Mouse (Mus musculus) heart, embryonic 10.5 days (tissue): Measurements from ENCODE around the gene Babam2. TPM values are rescaled to one million over a fixed set of nuclear protein-coding genes. Genes with fewer than 3 reads are reported as not detected.

Source experiments
- DNase-seq: peaks from one replicate; pipeline ENCODE4 v3.0.0-alpha.2; 2017; ENCODE audit warnings: low spot score
- H3K27ac ChIP-seq: fragments of 300-500 bp; sonication (generic); 2 replicates; pipeline ENCODE4 v1.5.1; 2016; ENCODE audit warnings: mild to moderate bottlenecking
- H3K27me3 ChIP-seq: fragments of 300-500 bp; sonication (generic); 2 replicates; pipeline ENCODE4 v1.6.1; 2016; ENCODE audit warnings: mild to moderate bottlenecking; ENCODE audit not compliant: poor library complexity, insufficient read depth, severe bottlenecking
- H3K36me3 ChIP-seq: fragments of 300-500 bp; sonication (generic); 2 replicates; pipeline ENCODE4 v1.6.1; 2016; ENCODE audit warnings: mild to moderate bottlenecking, moderate library complexity
- H3K4me1 ChIP-seq: fragments of 300-500 bp; sonication (generic); 2 replicates; pipeline ENCODE4 v1.6.1; 2016; ENCODE audit warnings: mild to moderate bottlenecking
- H3K4me3 ChIP-seq: fragments of 300-500 bp; sonication (generic); 2 replicates; pipeline ENCODE4 v1.5.1; 2016; ENCODE audit warnings: mild to moderate bottlenecking, moderate library complexity
- H3K9me3 ChIP-seq: fragments of 300-500 bp; sonication (generic); 2 replicates; pipeline ENCODE4 v1.6.1; 2016; ENCODE audit warnings: mild to moderate bottlenecking, moderate library complexity
- WGBS: fragments of 180-500 bp; shearing (Covaris S2); methylation state at CpG from one replicate; pipeline ENCODE4 v1.1.7; 2016; 5-methylcytosine and 5-hydroxymethylcytosine counted together
- polyA plus RNA-seq: library from polyadenylated mRNA; unstranded; fragments of >200 nt; fragmentation: Nextera tagmentation; extraction: Ambion mirVana; gene quantifications from 2 replicates; pipeline ENCODE4 v1.2.1, GENCODE M21; 2016

Gene Babam2
- polyA plus RNA-seq, 1 experiment from 2014 or later: 43.6 TPM

- Histone ChIP-seq H3K36me3 (no peaks in the 10 kb centered on the region), H3K27me3 (no peaks in the 10 kb centered on the region), H3K9me3 (no peaks in the 10 kb centered on the region), H3K4me1 (no peaks in the 10 kb centered on the region), H3K4me3 (no peak overlapping the region), H3K27ac (no peak overlapping the region)
- 86% methylated on average over 4 of the region's 4 CpGs for WGBS
- DNase-seq: no peak
Measured at GRCm38 (mm10) chr5:31884962-31885361, 187.5 kb downstream of the Babam2 start.

GRCm38 (mm10) chr5:31887590-31887989 lies 190.1 kb downstream of the Babam2 start:
- H3K4me1 ChIP-seq: no peaks in the 10 kb centered on the region
- H3K9me3 ChIP-seq: no peaks in the 10 kb centered on the region
- no peaks in the 10 kb centered on the region for H3K36me3 ChIP-seq
- DNase-seq: no peak
- H3K27me3 ChIP-seq: no peaks in the 10 kb centered on the region
- WGBS: 76% methylated on average over 5 of the region's 5 CpGs
- no peak overlapping the region for H3K4me3 ChIP-seq
- H3K27ac ChIP-seq: no peak overlapping the region

- no peaks in the 10 kb centered on the region for H3K27me3 ChIP-seq
- DNase-seq: no peak
- no peak overlapping the region for H3K27ac ChIP-seq
- H3K9me3 ChIP-seq: no peaks in the 10 kb centered on the region
- H3K36me3 ChIP-seq: no peaks in the 10 kb centered on the region
- H3K4me1 ChIP-seq: no peaks in the 10 kb centered on the region
- no peak overlapping the region for H3K4me3 ChIP-seq
- WGBS: 90% methylated on average over 3 of the region's 3 CpGs
Measured at GRCm38 (mm10) chr5:31888341-31888740, 190.9 kb downstream of the Babam2 start.

- 87% methylated on average over 4 of the region's 4 CpGs for WGBS
- no peaks in the 10 kb centered on the region for H3K27me3 ChIP-seq
- no peaks in the 10 kb centered on the region for H3K4me1 ChIP-seq
- no peak overlapping the region for H3K4me3 ChIP-seq
- no peak overlapping the region for H3K27ac ChIP-seq
- no peaks in the 10 kb centered on the region for H3K9me3 ChIP-seq
- no peaks in the 10 kb centered on the region for H3K36me3 ChIP-seq
- no peak for DNase-seq
Measured at GRCm38 (mm10) chr5:31892631-31893030, 195.1 kb downstream of the Babam2 start.

- no peaks in the 10 kb centered on the region for H3K36me3 ChIP-seq
- no peak overlapping the region for H3K4me3 ChIP-seq
- WGBS: 86% methylated on average over 3 of the region's 3 CpGs
- H3K27me3 ChIP-seq: no peaks in the 10 kb centered on the region
- H3K9me3 ChIP-seq: no peaks in the 10 kb centered on the region
- H3K4me1 ChIP-seq: no peaks in the 10 kb centered on the region
- H3K27ac ChIP-seq: no peak overlapping the region
- no peak for DNase-seq
Measured at GRCm38 (mm10) chr5:31899901-31900300, 202.4 kb downstream of the Babam2 start.

- H3K27ac ChIP-seq: no peak overlapping the region
- H3K4me3 ChIP-seq: no peak overlapping the region
- DNase-seq: no peak
- H3K36me3 ChIP-seq: no peaks in the 10 kb centered on the region
- H3K4me1 ChIP-seq: peaks cover 8% of the 10 kb centered on the region; the same call in 1 of the 2 replicates
- H3K27me3 ChIP-seq: no peaks in the 10 kb centered on the region
- H3K9me3 ChIP-seq: no peaks in the 10 kb centered on the region
- WGBS: 80% methylated on average over 2 of the region's 2 CpGs
Measured at GRCm38 (mm10) chr5:31902144-31902543, 204.7 kb downstream of the Babam2 start.

GRCm38 (mm10) chr5:31902891-31903290 lies 205.4 kb downstream of the Babam2 start:
- Histone ChIP-seq H3K27ac (no peak overlapping the region), H3K36me3 (no peaks in the 10 kb centered on the region), H3K27me3 (no peaks in the 10 kb centered on the region), H3K4me1 (peaks cover 8% of the 10 kb centered on the region; the same call in 1 of the 2 replicates), H3K4me3 (no peak overlapping the region), H3K9me3 (no peaks in the 10 kb centered on the region)
- DNase-seq: no peak
- 82% methylated on average over 5 of the region's 5 CpGs for WGBS

GRCm38 (mm10) chr5:31904968-31905683 lies 207.6 kb downstream of the Babam2 start:
- 71% methylated on average over 6 of the region's 6 CpGs for WGBS
- H3K4me3 ChIP-seq: no peak overlapping the region
- DNase-seq: no peak
- H3K27ac ChIP-seq: 0 out of 2 replicates have a peak overlapping the region, but pooled peaks have one; percentile 36
- H3K9me3 ChIP-seq: no peaks in the 10 kb centered on the region
- peaks cover 8% of the 10 kb centered on the region; the same call in 1 of the 2 replicates for H3K4me1 ChIP-seq
- H3K27me3 ChIP-seq: no peaks in the 10 kb centered on the region
- no peaks in the 10 kb centered on the region for H3K36me3 ChIP-seq

- peaks cover 8% of the 10 kb centered on the region; the same call in 1 of the 2 replicates for H3K4me1 ChIP-seq
- no peaks in the 10 kb centered on the region for H3K36me3 ChIP-seq
- H3K27me3 ChIP-seq: no peaks in the 10 kb centered on the region
- DNase-seq: no peak
- H3K4me3 ChIP-seq: no peak overlapping the region
- no peak overlapping the region for H3K27ac ChIP-seq
- 73% methylated on average over 7 of the region's 7 CpGs for WGBS
- H3K9me3 ChIP-seq: no peaks in the 10 kb centered on the region
Measured at GRCm38 (mm10) chr5:31905808-31906207, 208.3 kb downstream of the Babam2 start.

- H3K36me3 ChIP-seq: no peaks in the 10 kb centered on the region
- H3K4me3 ChIP-seq: no peak overlapping the region
- WGBS: 87% methylated on average over 7 of the region's 7 CpGs
- H3K4me1 ChIP-seq: peaks cover 8% of the 10 kb centered on the region; the same call in 1 of the 2 replicates
- H3K27ac ChIP-seq: no peak overlapping the region
- no peaks in the 10 kb centered on the region for H3K27me3 ChIP-seq
- no peak for DNase-seq
- no peaks in the 10 kb centered on the region for H3K9me3 ChIP-seq
Measured at GRCm38 (mm10) chr5:31906286-31906951, 208.9 kb downstream of the Babam2 start.

- H3K36me3 ChIP-seq: no peaks in the 10 kb centered on the region
- no peaks in the 10 kb centered on the region for H3K9me3 ChIP-seq
- no peak overlapping the region for H3K27ac ChIP-seq
- no peak for DNase-seq
- peaks cover 8% of the 10 kb centered on the region; the same call in 1 of the 2 replicates for H3K4me1 ChIP-seq
- 83% methylated on average over 2 of the region's 2 CpGs for WGBS
- no peak overlapping the region for H3K4me3 ChIP-seq
- no peaks in the 10 kb centered on the region for H3K27me3 ChIP-seq
Measured at GRCm38 (mm10) chr5:31907959-31908358, 210.5 kb downstream of the Babam2 start.

GRCm38 (mm10) chr5:31908818-31909217 lies 211.3 kb downstream of the Babam2 start:
- DNase-seq: no peak
- Histone ChIP-seq H3K4me3 (no peak overlapping the region), H3K4me1 (peaks cover 8% of the 10 kb centered on the region; the same call in 1 of the 2 replicates), H3K27ac (no peak overlapping the region), H3K36me3 (no peaks in the 10 kb centered on the region), H3K27me3 (no peaks in the 10 kb centered on the region), H3K9me3 (no peaks in the 10 kb centered on the region)
- WGBS: 82% methylated on average over 2 of the region's 2 CpGs

- no peak for DNase-seq
- no peaks in the 10 kb centered on the region for H3K36me3 ChIP-seq
- H3K9me3 ChIP-seq: no peaks in the 10 kb centered on the region
- no peaks in the 10 kb centered on the region for H3K4me1 ChIP-seq
- no peak overlapping the region for H3K27ac ChIP-seq
- H3K27me3 ChIP-seq: no peaks in the 10 kb centered on the region
- no peak overlapping the region for H3K4me3 ChIP-seq
- 71% methylated on average over 7 of the region's 7 CpGs for WGBS
Measured at GRCm38 (mm10) chr5:31916241-31916640, 218.8 kb downstream of the Babam2 start.
